Mouse (Mus musculus): Measurements from ENCODE around the gene Slc22a17.
"Not testable (repeated sequence)": the region's sequence is repeated elsewhere in the genome, so short reads cannot be mapped to it uniquely, and the experiment has no call there.

The Slc22a17 gene

GRCm38 (mm10) chr14:54912886-54913285 is at the start of gene Slc22a17:
Gene Slc22a17 (minus strand): TSS chr14:54913132.
- DNase-seq (ENCODE audit: low read depth), result no peak

GRCm38 (mm10) chr14:54962714-54963113 is 49.8 kb upstream of the Slc22a17 start:
- DNase-seq (ENCODE audit: low read depth), result no peak

- DNase-seq (ENCODE audit: low read depth), result no peak
These were observed 48.6 kb upstream of the Slc22a17 start for GRCm38 (mm10) chr14:54961487-54961886.

GRCm38 (mm10) chr14:54960769-54961168 is 47.8 kb upstream of the Slc22a17 start:
- no peak for DNase-seq (ENCODE audit: low read depth)

GRCm38 (mm10) chr14:54959853-54960613 is 47.1 kb upstream of the Slc22a17 start:
- DNase-seq (ENCODE audit: low read depth), result not testable (repeated sequence)

- DNase-seq (ENCODE audit: low read depth), result no peak
These were observed 46.3 kb upstream of the Slc22a17 start for GRCm38 (mm10) chr14:54959197-54959596.

GRCm38 (mm10) chr14:54958503-54958902 is 45.6 kb upstream of the Slc22a17 start:
- no peak for DNase-seq (ENCODE audit: low read depth)

GRCm38 (mm10) chr14:54956533-54956932 is 43.6 kb upstream of the Slc22a17 start:
- no peak for DNase-seq (ENCODE audit: low read depth)

GRCm38 (mm10) chr14:54955481-54955880 is 42.5 kb upstream of the Slc22a17 start:
- DNase-seq (ENCODE audit: low read depth), result no peak

- DNase-seq (ENCODE audit: low read depth), result no peak
These were observed 41.5 kb upstream of the Slc22a17 start for GRCm38 (mm10) chr14:54954474-54954873.

- no peak for DNase-seq (ENCODE audit: low read depth)
These were observed 40.8 kb upstream of the Slc22a17 start for GRCm38 (mm10) chr14:54953664-54954206.

- DNase-seq (ENCODE audit: low read depth), result no peak
These were observed 38.7 kb upstream of the Slc22a17 start for GRCm38 (mm10) chr14:54951587-54951986.

- no peak for DNase-seq (ENCODE audit: low read depth)
These were observed 37.6 kb upstream of the Slc22a17 start for GRCm38 (mm10) chr14:54950493-54950892.

GRCm38 (mm10) chr14:54948781-54949180 is 35.8 kb upstream of the Slc22a17 start:
- no peak for DNase-seq (ENCODE audit: low read depth)

- DNase-seq (ENCODE audit: low read depth), result not testable (repeated sequence)
These were observed 34.1 kb upstream of the Slc22a17 start for GRCm38 (mm10) chr14:54947008-54947407.

GRCm38 (mm10) chr14:54945975-54946704 is 33.2 kb upstream of the Slc22a17 start:
- DNase-seq (ENCODE audit: low read depth), result no peak

- no peak for DNase-seq (ENCODE audit: low read depth)
These were observed 32.0 kb upstream of the Slc22a17 start for GRCm38 (mm10) chr14:54944939-54945338.

GRCm38 (mm10) chr14:54943971-54944370 is 31.0 kb upstream of the Slc22a17 start:
- no peak for DNase-seq (ENCODE audit: low read depth)

- no peak for DNase-seq (ENCODE audit: low read depth)
These were observed 29.5 kb upstream of the Slc22a17 start for GRCm38 (mm10) chr14:54942479-54942878.

- DNase-seq (ENCODE audit: low read depth), result no peak
These were observed 28.4 kb upstream of the Slc22a17 start for GRCm38 (mm10) chr14:54941024-54941978.

- no peak for DNase-seq (ENCODE audit: low read depth)
These were observed 27.2 kb upstream of the Slc22a17 start for GRCm38 (mm10) chr14:54940176-54940530.
